Mouse (Mus musculus): ENCODE measurements around the gene Spaca1. TPM values are rescaled to one million over a fixed set of nuclear protein-coding genes. Genes with fewer than 3 reads are reported as not detected.
"Not testable (repeated sequence)": the region's sequence is repeated elsewhere in the genome, so short reads cannot be mapped to it uniquely, and the experiment has no call there.

Gene Spaca1
- not detected for total RNA-seq (2022)

DNA sequence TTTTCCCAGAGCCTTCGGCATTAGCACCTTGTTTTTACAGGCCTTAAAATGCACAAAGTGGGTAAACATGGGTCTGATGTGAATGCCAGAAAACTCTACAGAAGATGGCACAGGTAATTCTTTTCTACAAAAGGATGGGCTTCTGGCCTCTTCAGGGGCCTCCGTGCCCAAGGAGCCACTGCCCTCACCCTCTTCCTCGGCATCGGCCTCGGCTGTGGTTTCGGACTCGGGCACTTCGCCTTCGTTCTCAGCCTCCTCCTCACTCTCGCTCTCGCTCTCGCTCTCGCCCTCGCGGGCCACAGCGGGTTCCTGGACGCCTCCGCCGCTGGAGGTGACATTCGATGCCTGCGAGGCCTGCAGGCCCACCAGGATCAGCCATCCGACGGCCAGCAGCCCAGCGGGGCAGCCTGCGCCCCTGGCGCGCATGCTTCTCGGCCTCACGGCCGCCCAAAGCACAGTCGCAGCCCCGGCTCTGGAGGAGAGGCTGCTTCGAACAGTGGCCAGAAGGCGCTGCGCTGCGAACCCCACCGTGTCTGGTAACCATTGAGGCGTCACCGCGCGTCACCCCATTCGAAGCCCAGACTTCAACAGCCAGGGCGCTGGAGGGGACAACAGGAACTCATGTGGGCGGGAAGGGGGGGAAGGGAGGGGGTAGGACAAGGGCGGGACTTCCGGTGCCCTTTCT lies at the start of gene Spaca1:
Spaca1 (minus strand) TSS at position 621 of the 685 bp plus-strand sequence.
- no peak for DNase-seq (ENCODE audit: low spot score in 2 of 2)

DNA sequence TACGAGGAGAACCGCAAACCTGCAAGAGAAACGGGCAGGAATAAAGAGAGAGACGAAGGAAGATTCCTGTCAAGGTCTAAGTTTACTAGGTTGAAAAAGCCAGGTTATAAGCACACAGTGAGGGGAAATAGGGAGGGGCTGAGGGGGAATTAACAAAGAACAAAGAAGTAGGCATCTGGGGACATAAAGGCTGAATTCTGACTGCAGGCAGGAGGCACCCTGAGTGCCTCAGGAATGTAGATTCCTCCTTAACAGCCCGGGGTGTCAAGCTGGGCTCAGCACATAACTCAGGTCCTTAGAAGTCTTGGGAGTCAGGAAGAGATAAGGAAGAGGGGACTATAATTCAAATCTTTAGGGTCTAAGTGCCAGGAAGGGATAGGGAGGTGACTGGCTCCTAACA lies 37.3 kb upstream of the Spaca1 start:
- DNase-seq (ENCODE audit: low spot score in 2 of 2), result not testable (repeated sequence)

DNA sequence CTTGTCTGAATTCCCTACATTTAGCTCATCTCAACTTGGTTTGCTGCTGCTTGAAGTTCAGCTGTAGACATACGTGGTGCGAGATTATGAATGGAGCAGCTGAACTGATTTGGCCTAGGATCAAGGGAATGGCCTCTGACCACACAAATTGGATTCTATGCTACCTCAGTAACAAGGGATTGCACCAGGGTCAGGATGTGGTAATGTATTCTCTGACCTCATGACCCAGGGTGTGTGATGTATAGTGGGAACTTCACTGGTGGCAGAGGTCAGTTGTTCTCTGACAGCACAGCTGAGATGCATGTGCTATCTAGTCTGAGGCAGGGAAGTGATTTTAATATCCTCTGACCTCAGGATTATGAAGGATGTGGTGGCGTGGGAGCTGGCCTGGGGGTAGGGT lies 31.1 kb upstream of the Spaca1 start:
- no peak for DNase-seq (ENCODE audit: low spot score in 2 of 2)

DNA sequence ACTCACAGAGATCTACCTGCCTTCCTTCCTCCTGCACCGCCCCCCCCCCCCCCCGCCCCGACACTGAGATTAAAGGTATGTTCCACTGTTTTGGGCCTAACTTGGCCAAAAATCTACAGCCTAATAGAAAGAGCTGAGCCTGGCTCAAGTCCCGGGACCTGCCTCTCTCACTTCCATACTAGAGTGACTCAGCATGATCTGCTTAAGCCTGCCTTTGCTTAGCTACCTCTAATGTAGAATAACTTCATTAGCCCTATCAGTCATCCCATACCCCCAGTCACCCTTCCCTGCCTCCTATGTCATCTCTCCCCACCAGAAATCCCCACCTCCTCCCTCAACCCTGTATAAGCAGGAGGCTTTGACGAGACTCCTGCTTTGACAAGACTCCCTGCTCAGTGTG lies 19.0 kb upstream of the Spaca1 start:
- DNase-seq (ENCODE audit: low spot score in 2 of 2), result no peak

DNA sequence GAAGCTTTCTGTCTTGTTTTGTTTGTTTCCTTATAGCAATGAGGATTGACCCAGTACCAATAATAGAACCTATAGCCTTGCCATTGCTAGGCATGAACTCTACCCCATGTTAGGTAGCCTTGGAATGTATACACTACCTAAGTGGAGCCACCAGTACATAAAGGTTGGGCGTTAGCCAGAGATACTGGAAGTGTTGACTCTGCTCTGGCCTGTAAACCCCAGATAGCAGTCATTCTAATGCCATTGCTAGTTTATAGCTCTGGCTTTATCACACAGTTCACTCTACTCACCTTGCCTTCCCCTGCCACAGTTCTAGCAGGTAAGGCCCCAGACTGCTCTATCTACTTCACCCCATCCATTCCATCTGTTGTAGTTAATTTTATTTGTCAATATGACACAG lies 8.3 kb upstream of the Spaca1 start:
- DNase-seq (ENCODE audit: low spot score in 2 of 2), result no peak

DNA sequence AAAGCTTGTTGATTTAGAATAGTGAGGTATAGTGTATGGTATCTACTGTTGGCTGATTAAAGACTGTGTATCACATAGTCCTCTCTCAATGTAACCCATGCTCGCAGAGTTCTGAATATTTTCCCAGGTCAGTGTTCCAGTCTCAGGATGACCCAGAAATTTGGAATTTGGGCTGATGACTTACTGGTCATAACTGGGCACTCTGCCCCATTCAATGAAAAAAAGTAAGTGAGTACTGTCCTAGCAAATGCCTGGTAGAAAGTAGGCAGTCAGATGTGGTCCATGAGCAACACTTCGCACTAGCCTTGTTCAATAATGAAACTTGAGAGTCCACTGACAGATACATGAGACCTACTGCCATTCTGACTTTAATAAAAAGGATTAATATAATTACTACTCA lies 23.2 kb downstream of the Spaca1 start:
- DNase-seq (ENCODE audit: low spot score in 2 of 2), result no peak

DNA sequence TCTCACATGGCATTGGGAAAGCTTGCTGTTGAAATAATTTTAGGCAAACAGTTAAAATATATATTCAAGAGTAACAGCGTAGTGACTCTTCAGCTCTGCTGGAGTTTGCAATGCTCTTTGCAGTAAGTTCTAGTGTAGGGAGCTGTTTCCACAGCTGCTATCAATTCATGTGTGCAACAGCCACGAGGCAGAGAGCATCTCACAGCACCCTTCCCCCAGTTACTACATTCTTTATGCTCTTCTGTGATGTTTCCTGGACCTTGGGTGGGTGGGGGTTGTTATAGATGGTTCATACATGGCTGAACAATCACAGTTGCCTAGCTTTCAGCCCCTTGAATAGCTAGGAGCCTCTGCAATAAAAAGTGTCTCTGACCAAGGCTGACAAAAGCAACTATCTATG lies 28.5 kb downstream of the Spaca1 start:
- DNase-seq (ENCODE audit: low spot score in 2 of 2), result no peak

DNA sequence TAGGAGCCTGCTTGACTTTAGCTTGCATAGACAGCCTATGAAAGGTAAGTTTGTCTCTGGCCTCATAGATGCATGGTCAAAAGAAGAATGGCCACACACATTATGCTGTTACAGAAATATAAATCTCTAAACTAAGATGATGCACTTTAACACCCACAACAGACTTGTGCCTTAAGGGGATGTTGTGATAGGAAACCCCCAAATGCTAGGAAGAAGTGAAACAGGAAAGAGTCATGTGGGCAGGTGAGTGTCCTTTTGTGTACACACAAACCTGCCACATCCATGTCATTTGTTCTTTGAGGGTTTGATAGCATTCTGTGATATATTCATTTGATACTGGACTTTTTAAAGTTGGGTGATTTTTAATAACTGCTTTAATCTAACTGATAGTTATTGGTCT lies 53.6 kb downstream of the Spaca1 start:
- no peak for DNase-seq (ENCODE audit: low spot score in 2 of 2)

DNA sequence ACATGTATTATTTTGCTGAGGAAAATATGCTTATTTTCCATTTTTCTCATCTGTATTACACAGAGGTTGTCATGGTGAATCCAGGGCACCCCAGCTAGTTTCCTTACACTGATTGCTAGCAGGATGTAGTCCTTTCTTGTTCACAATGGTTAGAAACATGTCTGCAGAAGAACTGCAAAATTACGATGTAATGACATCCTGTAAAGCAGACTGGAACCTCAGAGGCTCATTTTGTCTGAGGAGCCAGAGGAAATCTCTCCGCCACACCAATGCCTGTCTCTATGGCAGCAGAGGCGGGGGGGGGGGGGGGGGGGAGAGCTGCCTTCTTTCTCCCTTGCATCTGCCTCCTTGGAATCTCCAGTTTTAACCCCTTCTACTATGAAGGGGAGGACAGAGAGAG lies 57.3 kb downstream of the Spaca1 start:
- no peak for DNase-seq (ENCODE audit: low spot score in 2 of 2)

DNA sequence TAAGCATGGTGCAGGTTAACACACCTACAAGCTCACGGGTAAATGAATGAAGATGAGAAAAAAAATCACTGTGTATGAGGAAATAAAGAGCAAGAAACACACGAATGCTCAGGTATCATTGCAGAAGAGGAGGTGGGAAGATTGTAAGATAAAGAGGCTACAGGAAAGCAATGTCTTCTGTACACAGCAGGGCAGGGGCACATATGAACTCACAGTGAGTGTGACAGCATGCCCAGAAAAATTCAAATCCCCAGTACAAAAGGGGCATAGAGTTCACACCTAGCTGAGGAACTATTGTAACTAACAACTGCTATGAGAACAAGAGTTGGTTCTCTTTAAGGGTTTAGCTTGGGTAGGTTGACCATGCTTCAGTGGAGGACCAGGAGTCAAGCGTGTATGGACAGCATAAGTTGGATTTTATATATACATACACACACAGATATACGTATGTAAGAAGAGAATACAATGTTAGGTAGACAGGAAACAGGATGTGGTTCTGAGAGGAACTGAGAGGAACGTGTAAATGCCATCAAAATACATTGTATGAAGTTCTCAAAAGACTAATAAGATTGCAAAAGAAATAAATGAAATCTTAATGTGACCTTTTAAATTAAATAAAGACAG lies 61.4 kb downstream of the Spaca1 start:
- no peak for DNase-seq (ENCODE audit: low spot score in 2 of 2)

Other genes with a start within 250 kb of the Spaca1 start
- gene Cnr1, start 125.6 kb downstream of the Spaca1 start, total RNA-seq (2022), result 100 to 1,000 TPM; 111 to 140 (median 121) TPM